Mouse (Mus musculus): ENCODE data around the gene Ide. TPM values are rescaled to one million over a fixed set of nuclear protein-coding genes. Genes with fewer than 3 reads are reported as not detected.
"Not testable (repeated sequence)": the region's sequence is repeated elsewhere in the genome, so short reads cannot be mapped to it uniquely, and the experiment has no call there.

Gene Ide
- polyA plus RNA-seq, 3 experiments from 2014 or later = 57.4 to 92.1 (median 62.0) TPM

DNA sequence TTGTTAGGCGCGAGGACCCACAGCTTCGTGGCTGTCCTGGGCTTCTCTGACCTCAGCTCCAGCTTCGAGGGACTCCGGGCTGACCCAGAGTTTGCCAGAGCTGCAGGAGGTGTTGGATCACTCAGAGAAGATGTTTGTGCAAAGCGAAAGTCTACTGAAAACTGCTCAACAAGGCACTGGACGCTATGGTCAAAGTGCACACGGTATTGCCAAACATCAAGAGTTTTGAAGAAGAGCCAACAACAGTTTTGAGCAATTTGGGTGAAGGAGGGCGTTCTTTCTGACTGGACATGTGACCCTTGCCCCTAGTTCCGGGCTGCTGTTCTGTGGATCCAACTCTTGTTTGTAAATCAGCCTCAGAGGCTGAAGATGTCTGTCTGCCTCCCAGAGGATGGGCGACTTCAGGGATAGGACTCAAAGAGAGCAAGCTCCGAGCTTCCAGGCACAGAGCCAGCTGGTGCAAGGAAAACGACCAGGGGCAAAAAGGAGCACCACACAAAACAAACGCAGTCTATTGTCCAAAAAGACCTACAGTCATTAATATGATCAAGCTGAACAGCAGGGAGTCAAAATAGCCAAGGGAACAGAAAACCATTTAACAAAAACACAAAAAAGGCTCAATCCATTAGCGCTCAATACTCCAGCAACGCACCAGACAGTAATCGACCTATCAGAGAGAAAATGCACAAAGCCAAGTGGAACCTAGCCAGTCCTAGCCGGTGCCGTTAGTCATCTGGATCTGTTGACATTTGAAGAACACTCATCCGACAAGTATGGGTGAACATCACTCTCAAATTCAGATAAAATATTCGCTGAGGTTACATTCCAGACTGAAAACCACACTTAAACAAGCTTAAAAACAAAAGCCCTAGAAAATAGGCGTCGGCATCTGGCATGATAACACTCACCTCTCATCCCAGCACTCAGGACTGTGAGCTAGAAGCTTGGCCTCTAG, 73.4 kb downstream of the Ide start:
- no peak for ATAC-seq

DNA sequence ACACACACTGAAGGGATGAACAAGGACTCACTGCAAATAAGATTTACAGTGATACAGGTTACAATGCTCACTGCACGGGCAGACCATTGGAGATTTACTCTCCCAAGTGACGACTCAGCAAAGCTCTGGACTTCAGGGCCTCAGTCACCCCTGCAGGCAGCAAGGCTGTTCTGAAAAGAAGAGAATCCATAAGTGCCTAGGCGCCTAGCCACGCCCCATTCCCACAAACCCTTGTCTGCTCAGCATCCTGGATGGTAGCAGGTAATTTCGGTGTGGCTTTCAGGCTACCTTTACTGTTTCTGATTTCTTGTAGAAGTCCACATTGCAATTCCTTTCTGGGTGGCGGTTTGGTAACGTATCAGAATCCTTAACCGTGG, 74.1 kb downstream of the Ide start:
- no peak for ATAC-seq

DNA sequence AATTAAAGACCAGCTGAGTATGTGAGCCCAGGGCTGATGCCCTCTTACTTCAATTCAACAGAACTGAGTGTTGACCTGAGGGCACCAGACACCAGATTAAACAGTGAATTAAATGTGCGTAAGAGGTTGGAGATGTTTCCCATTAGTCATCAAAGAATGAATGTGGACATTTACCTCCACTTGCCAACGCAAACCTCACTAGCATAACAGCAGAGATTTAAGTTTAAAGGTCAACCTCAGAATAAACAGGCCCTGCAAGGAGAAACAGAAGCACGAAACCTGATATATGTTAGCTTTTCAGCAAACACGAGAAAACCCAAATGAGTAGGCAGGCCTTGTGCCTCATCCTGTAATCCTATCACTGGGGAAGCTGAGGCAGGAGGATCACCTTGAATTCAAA, 75.3 kb downstream of the Ide start:
- ATAC-seq = no peak

DNA sequence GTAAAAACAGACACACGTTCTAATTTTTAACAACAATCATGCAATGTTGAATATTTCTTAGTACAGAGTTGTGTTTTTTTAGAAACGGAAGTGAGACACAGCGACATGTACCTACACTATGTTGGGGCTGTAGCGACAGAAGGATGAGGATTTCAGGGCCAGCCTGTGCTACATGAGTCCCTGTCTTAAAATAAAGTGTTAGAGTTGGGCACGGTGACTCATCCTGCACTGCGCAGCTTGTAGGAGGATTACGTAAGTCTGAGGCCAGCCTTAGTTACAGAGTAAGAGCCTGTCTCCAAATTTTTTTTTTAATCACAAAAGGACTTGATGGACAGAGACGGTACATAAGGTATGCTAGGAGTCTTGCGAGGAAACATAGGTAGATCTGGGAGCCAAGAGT, 82.3 kb downstream of the Ide start:
- ATAC-seq = no peak

DNA sequence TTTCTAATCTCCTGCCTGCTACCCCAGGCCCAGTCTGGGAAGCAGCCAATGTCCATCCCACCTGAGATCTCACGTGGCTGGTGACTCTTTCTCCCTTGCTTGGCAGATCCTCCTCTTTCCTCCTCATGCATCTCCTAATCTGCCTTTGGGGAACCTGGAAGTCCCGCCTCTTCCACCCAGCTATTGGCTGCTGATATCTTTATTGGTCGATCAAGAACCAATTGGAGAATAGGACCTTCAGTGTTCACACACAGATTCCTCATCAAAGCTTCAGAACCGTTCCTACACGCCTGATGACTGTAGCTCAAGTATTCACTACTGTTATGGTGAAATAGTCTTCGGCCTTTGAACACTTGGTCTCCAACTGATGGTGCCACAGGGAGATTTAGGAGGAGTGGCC, 85.5 kb downstream of the Ide start:
- no peak for ATAC-seq

DNA sequence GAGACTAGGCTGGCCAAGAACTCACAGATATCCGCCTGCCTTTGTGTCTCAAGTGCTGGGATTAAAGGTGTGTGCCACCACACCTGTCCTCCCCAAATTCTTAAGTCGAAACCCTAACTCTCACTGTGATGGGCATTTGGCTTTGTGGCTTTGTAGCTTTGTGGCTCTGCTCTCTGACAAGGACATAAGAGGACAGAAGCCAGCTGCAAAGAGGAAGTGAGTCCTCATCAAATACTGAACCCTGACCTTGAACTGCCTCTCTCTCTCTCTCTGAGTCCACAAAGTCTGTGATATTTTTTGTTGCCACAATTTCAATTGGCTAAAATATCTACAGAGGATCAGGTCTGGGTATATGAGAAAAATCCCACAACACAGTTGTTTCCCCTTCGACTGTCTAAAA, 89.5 kb downstream of the Ide start:
- no peak for ATAC-seq

DNA sequence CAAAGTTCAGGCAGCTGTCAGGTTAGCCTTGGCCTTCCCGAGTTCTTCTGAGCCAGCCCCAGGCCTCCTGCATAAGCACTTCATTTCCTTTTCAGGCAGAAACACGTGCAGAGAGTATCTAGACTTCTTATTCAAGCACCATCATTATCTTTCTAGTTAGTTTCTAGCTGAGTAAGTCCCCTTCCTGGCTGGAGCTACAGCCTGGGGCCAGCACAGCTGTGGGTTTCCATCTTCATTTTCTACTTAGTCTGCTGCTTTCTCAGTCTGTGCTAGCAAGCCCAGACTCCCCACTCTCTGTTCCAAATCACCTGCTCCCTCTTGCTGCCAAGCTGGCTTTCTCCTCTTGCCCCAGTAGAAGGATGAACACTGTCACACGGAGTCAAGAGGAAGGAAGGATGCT, 90.8 kb downstream of the Ide start:
- ATAC-seq = no peak

DNA sequence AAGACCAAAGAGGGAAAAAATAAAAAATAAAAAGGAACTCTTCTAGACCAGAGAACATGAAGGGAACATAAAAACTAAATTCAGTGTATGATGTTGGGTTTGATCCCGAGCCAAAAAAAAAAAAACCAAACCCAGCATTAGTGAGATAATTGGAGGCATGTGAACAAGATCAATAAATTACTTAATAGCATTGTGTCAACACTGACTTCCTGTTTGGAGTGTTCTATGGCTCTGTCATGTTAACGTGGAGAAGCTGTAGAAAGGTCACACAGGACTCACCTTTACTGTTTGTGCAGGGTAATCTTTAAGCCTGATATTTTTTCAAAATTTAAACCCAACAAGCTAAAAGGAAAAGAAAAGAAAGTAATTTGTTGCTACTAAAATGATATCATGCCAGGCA, 94.9 kb downstream of the Ide start:
- no peak for ATAC-seq

DNA sequence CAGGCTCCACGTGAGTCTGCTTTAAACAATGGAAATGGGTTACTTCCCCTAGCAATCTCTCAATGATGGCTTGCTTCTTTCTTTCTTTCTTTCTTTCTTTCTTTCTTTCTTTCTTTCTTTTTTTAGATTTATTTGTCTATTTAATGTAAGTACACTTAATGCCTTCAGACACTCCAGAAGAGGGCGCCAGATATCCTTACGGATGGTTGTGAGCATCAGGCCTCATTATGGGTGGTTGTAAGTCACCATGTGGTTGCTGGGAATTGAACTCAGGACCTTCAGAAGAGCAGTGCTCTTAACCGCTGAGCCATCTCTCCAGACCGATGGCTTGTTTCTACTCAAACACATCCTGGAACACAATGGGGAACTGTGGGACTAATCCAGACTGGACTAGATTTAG, 96.5 kb downstream of the Ide start:
- ATAC-seq = no peak

DNA sequence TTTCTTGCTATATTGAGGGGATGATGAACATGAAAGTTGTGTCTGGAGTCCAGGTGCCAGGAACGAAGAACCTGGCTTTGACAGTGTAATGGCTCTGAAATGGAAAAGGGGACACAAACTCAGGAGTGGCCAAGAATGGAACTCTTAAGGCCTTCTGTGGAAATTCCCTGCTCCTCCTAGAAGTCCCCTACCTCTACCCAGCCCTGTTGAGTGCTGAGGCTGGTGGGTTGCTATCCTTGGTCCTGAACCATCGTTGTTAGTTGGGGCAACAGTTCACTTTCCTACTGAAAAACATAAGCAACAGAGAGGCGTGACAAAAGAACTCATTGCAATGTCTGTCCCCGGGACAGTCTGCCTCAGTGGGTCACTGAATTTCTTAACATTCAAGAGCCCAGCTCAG, 98.6 kb downstream of the Ide start:
- no peak for ATAC-seq

DNA sequence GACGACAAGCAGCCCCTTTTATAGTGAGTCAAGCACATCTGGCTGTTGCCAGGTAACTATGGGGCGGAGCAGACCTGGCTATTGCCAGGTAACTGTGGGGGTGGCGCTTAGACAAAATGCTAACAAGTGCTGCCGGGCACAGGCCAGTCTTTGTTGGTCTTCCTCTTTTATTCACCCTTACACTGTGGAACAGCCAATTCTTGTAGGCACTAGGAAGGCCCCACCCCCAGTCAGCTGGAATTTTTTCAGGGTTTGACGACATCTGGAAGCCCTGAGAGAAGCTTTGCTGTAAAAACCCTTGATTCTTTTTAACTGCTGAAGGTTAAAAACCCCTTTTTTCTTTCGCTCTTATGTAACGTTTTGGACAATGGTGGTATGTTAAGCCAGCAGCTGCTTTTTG, 99.0 kb downstream of the Ide start:
- no peak for ATAC-seq

DNA sequence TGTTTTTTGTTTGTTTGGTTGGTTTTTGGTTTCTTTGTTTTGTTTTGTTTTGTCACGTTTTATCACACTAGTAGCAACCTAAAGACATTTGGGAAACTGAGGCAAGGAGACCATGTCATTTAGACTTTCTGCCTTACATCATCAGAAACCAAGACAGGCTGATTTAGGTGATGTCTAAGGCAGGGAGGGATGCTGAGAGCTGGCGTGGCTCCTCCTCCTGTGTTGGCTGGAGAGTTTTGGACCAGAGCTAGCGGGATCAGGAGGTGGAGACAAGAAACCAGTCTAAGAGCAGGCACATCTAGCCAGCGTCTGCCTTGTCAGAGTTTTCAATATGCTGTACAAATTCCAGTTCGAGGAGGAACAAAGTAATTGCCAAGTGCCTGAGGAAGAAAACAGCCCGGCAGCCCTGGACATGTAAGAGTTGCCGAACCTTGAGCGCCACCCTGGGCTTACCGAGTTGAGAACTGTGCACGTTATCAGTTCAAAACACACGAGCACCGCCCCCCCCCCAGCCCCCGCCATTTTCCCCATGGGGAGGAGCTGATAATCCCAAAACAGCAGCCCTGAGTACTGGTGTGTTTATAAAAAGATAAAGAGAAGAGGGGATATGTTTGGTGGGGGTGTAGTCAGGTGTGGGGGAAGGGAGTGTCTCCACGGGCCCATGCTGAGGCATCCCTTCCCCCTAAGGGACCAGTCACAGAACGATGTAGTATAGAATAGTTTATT, 99.8 kb downstream of the Ide start:
- ATAC-seq = no peak

DNA sequence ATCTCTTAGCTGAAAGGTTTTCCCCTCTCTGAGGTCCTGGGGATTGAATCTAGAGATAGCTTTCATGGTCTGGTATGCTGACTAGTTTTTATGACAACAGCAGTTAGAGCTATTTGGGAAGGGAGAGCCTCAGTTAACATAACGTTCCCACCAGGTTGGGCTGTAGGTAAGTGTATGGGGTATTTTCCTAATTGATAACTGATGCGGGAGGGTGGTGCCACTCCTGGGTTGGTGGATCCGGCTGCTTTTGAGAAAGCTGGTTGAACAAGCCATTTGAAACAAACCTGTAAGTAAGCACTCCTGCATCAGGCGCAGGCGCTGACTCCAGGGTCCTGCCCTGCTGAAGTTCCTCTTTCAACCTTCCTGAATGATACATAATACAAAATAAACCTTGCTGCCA, 100.3 kb downstream of the Ide start:
- no peak for ATAC-seq

DNA sequence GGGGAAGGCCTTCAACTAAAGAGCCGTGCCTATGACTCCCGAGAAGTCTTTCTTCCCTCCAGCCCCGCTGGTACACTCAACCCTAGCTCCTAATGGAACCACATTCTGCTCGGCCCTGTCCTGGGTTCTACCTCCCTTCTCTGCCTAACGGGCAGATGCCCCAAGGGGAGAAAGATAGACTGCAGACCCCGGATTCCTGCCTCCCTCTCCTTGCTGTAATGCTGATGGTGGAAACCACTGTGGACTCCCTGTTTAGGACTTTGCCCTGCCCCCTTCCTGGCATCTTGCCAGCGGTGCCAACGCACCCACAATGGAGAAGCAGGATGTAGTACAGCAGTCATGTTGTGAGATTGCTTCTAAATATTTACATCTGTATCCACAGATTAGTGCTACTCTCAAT, 101.8 kb downstream of the Ide start:
- ATAC-seq = no peak

DNA sequence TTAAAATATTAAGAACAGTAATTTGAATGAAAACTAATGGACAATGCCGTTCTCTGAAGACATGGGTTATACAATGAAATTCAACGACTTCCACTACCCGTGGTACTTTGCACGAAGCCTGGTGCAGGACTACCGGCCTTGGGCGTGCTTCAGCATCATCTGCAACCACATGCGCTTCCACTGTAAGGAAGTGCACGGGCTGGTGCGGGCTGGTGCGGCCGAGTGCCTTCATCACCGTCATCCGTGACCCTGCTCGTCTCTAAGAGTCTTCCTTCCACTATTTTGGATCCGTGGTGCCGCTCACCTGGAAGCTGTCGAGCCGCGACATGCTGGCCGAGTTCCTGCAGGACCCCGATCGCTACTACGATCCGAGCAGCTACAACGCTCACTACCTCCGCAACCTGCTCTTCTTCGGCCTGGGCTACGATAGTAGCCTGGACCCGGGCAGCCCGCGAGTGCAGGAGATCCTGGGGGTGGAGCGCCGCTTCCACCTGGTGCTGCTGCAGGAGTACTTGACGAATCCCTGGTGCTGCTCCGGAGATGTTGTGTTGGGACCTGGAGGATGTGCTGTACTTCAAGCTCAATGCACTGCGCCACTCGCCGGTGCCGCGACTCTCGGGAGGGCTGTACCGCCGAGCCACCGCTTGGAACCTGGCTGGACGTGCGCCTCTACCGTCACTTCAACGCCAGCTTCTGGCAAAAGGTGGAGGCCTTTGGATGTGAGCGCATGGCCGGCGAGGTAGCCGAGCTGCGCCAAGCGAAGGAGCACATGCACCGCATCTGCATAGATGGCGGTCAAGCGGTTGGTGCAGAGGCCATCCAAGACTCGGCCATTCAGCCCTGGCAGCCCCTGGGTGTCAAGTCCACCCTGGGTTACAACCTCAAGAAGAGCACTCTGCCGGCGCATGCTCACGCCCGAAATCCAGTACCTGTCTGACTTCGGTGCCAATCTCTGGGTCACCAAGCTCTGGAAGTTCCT, 103.8 kb downstream of the Ide start:
- no peak for ATAC-seq

DNA sequence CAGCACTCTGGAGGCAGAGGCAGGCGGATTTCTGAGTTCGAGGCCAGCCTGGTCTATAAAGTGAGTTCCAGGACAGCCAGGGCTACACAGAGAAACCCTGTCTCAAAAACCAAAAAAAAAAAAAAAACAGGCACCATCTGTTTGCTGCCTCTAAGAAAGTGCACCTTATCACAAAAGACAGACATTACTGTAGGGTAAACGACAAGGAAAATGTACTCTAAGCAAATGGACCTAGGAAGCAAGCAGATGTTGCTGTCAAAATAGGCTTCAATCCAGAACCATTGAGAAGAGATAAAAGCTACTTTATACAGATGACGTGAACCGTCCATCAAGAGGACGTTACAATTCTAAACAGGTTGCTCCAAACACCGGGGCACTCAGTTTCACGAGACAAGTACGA, 105.1 kb downstream of the Ide start:
- not testable (repeated sequence) for ATAC-seq

DNA sequence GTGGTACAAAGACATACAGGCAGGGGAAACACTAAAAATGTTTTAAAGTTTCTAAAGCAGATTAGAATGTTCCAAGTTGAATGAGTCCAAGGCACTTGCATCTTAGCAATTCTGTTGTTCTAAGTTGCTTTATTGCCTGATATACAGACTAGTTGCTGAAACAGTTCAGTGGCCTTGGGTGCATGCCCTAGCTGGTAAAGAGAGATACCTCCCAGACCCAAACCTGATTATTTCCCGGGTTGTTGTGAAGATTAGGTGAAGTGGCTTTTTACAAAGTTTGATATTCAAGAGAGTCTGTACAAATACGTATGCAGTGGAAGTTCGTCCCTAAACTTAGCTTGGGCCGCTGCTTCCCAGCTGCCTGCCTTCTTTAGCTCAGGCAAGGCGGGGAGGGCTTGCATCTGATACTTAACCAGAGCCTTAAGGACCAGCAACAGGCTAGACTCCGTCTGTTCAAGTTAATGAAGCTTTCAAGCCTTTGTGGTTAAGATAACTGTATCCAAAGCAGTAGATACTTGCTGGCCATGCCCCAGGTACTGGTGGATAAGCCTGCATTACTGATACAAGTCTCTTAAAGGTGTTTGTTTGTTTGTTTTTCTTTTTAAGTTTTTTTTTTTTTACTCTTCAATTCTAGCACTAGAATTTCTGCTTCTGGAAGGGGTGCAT, 112.3 kb downstream of the Ide start:
- no peak for ATAC-seq

Other genes starting within 250 kb of the Ide start
- gene March5, start 130.3 kb downstream of the Ide start, polyA plus RNA-seq (2017; shearing (Covaris generic)) = 10 to 100 TPM in 2 of 3 experiments, 1 to 10 TPM in 1; 8.4 to 14.5 (median 11.3) TPM
- not detected for gene Cpeb3, start 129.3 kb downstream of the Ide start, polyA plus RNA-seq (2017; shearing (Covaris generic))
- 10 to 100 TPM in 1 of 3 experiments, 1 to 10 TPM in 2; 2.5 to 67.9 (median 6.3) TPM for gene Kif11, start 38.6 kb upstream of the Ide start, polyA plus RNA-seq (2017; shearing (Covaris generic))
- gene Hhex, start 97.0 kb upstream of the Ide start, polyA plus RNA-seq (2017; shearing (Covaris generic)) = 1 to 10 TPM in 1 of 3 experiments, under 1 TPM in 1, not detected in 1; 0.31 to 1.8 TPM
- 10 to 100 TPM; 33.8 to 49.4 (median 36.4) TPM for gene Exoc6, start 212.6 kb upstream of the Ide start, polyA plus RNA-seq (2017; shearing (Covaris generic))